Mouse (Mus musculus): ENCODE results near the gene Acod1.

- no peak for TF ChIP-seq CTCF (IDR thresholded peaks at IDR 0.05; ENCODE audit: low read depth, low read length)
- no peak for TF ChIP-seq POLR2A (IDR thresholded peaks at IDR 0.05; ENCODE audit: extremely low read depth, insufficient read depth, low read length)
Observed at GRCm38 (mm10) chr14:103098213-103098586, 51.4 kb downstream of the Acod1 start.

Measured in liver, adult 2 months (tissue).